ENCODE assay signal across 12 mouse cellular contexts in genomic region chr1:33214815-33215214, GRCm38 (mm10).
DNase-seq lines count a peak whose midpoint lies in the region; ATAC-seq and TF ChIP-seq lines count a peak whose summit lies in the region.
"Had no signal": no experiment of that assay in that cellular context is flagged by ENCODE, and none has a peak within 500 bp of the region (broad histone marks: within the 10 kb centered on the region; RNA-seq: fewer than 3 reads in every experiment).

No protein-coding gene starts in this region.

- peak; percentile 27 to 30 for DNase-seq in cerebellum, postnatal 14 days
- no peak for DNase-seq in cerebellum, adult 11 months
- DNase-seq in midbrain, embryonic 11.5 days (ENCODE audit: low spot score, missing footprints): peak; percentile 85
- DNase-seq in midbrain, embryonic 10.5 days (ENCODE audit: low spot score): no peak
- peak; percentile 29 for DNase-seq in hindbrain, embryonic 14.5 days (ENCODE audit: low spot score)
- DNase-seq in midbrain, postnatal 0 days (ENCODE audit: low spot score): peak; percentile 80
- no peak for DNase-seq in adrenal gland, postnatal 14 days
- DNase-seq in heart, adult 8-10 months (ENCODE audit: low spot score): no peak
- DNase-seq: thymus, adult 2 months had no signal

- WGBS in midbrain, embryonic 11.5 days: 58% methylated on average over 5 of the region's 5 CpGs
- WGBS in midbrain, embryonic 10.5 days: 69% methylated on average over 5 of the region's 5 CpGs
- 40% methylated on average over 5 of the region's 5 CpGs for WGBS in hindbrain, embryonic 14.5 days
- WGBS in midbrain, postnatal 0 days: 28% methylated on average over 5 of the region's 5 CpGs

- H3K27ac ChIP-seq in midbrain, embryonic 11.5 days (ENCODE audit: low read depth, low read length): peak overlapping the region; percentile 35; the same call in 1 of the 2 replicates
- H3K27ac ChIP-seq in midbrain, embryonic 10.5 days (replicated peaks): no peak overlapping the region
- peak overlapping the region; percentile 59; the same call in 1 of the 2 replicates for H3K27ac ChIP-seq in hindbrain, embryonic 14.5 days
- H3K27ac ChIP-seq in midbrain, postnatal 0 days (ENCODE audit: low read depth, low read length): peak overlapping the region; percentile 55
- H3K27ac ChIP-seq: kidney, embryonic 15.5 days; liver, embryonic 12.5 days had no signal

- H3K36me3 ChIP-seq in midbrain, embryonic 11.5 days (ENCODE audit: control insufficient read depth, insufficient read depth, low read length): no peaks in the 10 kb centered on the region
- no peaks in the 10 kb centered on the region for H3K36me3 ChIP-seq in midbrain, embryonic 10.5 days
- no peaks in the 10 kb centered on the region for H3K36me3 ChIP-seq in hindbrain, embryonic 14.5 days (replicated peaks; ENCODE audit: control insufficient read depth, insufficient read depth)
- H3K36me3 ChIP-seq in midbrain, postnatal 0 days (ENCODE audit: insufficient read depth, low read length): no peaks in the 10 kb centered on the region
- H3K36me3 ChIP-seq: G1E; kidney, embryonic 15.5 days; liver, embryonic 12.5 days had no signal

- no peak for TF ChIP-seq CTCF in midbrain, postnatal 0 days (IDR thresholded peaks at IDR 0.05)

- no peaks in the 10 kb centered on the region for H3K27me3 ChIP-seq in midbrain, embryonic 11.5 days (ENCODE audit: control insufficient read depth, insufficient read depth, low read length)
- no peaks in the 10 kb centered on the region for H3K27me3 ChIP-seq in midbrain, embryonic 10.5 days (ENCODE audit: low read depth, poor library complexity, severe bottlenecking)
- H3K27me3 ChIP-seq in hindbrain, embryonic 14.5 days (ENCODE audit: control insufficient read depth, insufficient read depth, low read length): no peaks in the 10 kb centered on the region
- H3K27me3 ChIP-seq in midbrain, postnatal 0 days (ENCODE audit: insufficient read depth, low read length): no peaks in the 10 kb centered on the region
- H3K27me3 ChIP-seq: kidney, embryonic 15.5 days; liver, embryonic 12.5 days had no signal

- peaks cover 6% of the 10 kb centered on the region; the same call in 1 of the 2 replicates for H3K4me1 ChIP-seq in midbrain, embryonic 11.5 days (ENCODE audit: control insufficient read depth, insufficient read depth, low read length)
- H3K4me1 ChIP-seq in midbrain, embryonic 10.5 days: peaks cover 10% of the 10 kb centered on the region
- 0 out of 2 replicates have a peak, but pooled peaks cover 3% of the 10 kb centered on the region for H3K4me1 ChIP-seq in hindbrain, embryonic 14.5 days (replicated peaks; ENCODE audit: control insufficient read depth, insufficient read depth, low read length)
- H3K4me1 ChIP-seq in midbrain, postnatal 0 days (ENCODE audit: insufficient read depth, low read length): no peaks in the 10 kb centered on the region
- H3K4me1 ChIP-seq: kidney, embryonic 15.5 days; liver, embryonic 12.5 days had no signal

- H3K4me2 ChIP-seq in midbrain, embryonic 11.5 days: no peak overlapping the region
- H3K4me2 ChIP-seq in hindbrain, embryonic 14.5 days (replicated peaks): no peak overlapping the region
- H3K4me2 ChIP-seq in midbrain, postnatal 0 days (ENCODE audit: low read depth, low read length, poor library complexity, severe bottlenecking): no peak overlapping the region
- H3K4me2 ChIP-seq: kidney, embryonic 15.5 days; liver, embryonic 12.5 days had no signal

- H3K4me3 ChIP-seq in midbrain, embryonic 11.5 days (ENCODE audit: low read depth, low read length): no peak overlapping the region
- H3K4me3 ChIP-seq in midbrain, embryonic 10.5 days: no peak overlapping the region
- no peak overlapping the region for H3K4me3 ChIP-seq in hindbrain, embryonic 14.5 days (replicated peaks; ENCODE audit: low read length)
- H3K4me3 ChIP-seq in midbrain, postnatal 0 days (ENCODE audit: low read depth, low read length): no peak overlapping the region
- H3K4me3 ChIP-seq: kidney, embryonic 15.5 days; liver, embryonic 12.5 days had no signal

- peak; percentile 67 for ATAC-seq in midbrain, embryonic 11.5 days (ENCODE audit: low FRiP score)
- ATAC-seq in hindbrain, embryonic 14.5 days (ENCODE audit: low FRiP score): peak; percentile 78; the same call in 1 of the 2 replicates
- ATAC-seq in midbrain, postnatal 0 days (ENCODE audit: low FRiP score): peak; percentile 79
- ATAC-seq: liver, embryonic 12.5 days had no signal

- H3K9me3 ChIP-seq in midbrain, embryonic 11.5 days (ENCODE audit: control insufficient read depth, low read length): no peaks in the 10 kb centered on the region
- H3K9me3 ChIP-seq in midbrain, embryonic 10.5 days (replicated peaks): no peaks in the 10 kb centered on the region
- H3K9me3 ChIP-seq in hindbrain, embryonic 14.5 days (ENCODE audit: control insufficient read depth, low read length): no peaks in the 10 kb centered on the region
- no peaks in the 10 kb centered on the region for H3K9me3 ChIP-seq in midbrain, postnatal 0 days (ENCODE audit: low read length)
- H3K9me3 ChIP-seq: G1E; kidney, embryonic 15.5 days; liver, embryonic 12.5 days had no signal

- no peak overlapping the region for H3K9ac ChIP-seq in midbrain, embryonic 11.5 days (ENCODE audit: low read length)
- H3K9ac ChIP-seq in hindbrain, embryonic 14.5 days: no peak overlapping the region
- H3K9ac ChIP-seq in midbrain, postnatal 0 days (replicated peaks; ENCODE audit: low read length, poor library complexity, severe bottlenecking): no peak overlapping the region
- H3K9ac ChIP-seq: kidney, embryonic 15.5 days; liver, embryonic 12.5 days had no signal

Comparison
In these comparisons a context has a peak if more than half of its experiments do, and no peak if none do; other contexts are left out.
1. DNase-seq: peak in cerebellum, postnatal 14 days (2 of 2), midbrain, embryonic 11.5 days (single experiment), hindbrain, embryonic 14.5 days (single experiment) and midbrain, postnatal 0 days (single experiment); none in cerebellum, adult 11 months (single experiment), midbrain, embryonic 10.5 days (single experiment), adrenal gland, postnatal 14 days (single experiment) and heart, adult 8-10 months (single experiment).
2. Peak in every context shown above with its lines, with median percentiles within 50 percentile points of each other: ATAC-seq.